In genomic region chr19:44931454-44931759, GRCm38 (mm10) we compare ENCODE assay signal across 8 mouse cellular contexts. TPM values are rescaled to one million over a fixed set of nuclear protein-coding genes. Genes with fewer than 3 reads are reported as not detected.
DNase-seq lines count a peak whose midpoint lies in the region; ATAC-seq and TF ChIP-seq lines count a peak whose summit lies in the region.

No protein-coding gene starts in this region.

- ATAC-seq in forebrain, embryonic 12.5 days (ENCODE audit: low FRiP score), result peak; percentile 94
- ATAC-seq in liver, embryonic 15.5 days (ENCODE audit: insufficient read depth), result peak; percentile 90
- ATAC-seq in neural tube, embryonic 11.5 days (ENCODE audit: insufficient read depth, low FRiP score, low TSS enrichment), result peak; percentile 92
- ATAC-seq in stomach, postnatal 0 days (ENCODE audit: low FRiP score, low TSS enrichment), result peak; percentile 84

- H3K9ac ChIP-seq in forebrain, embryonic 12.5 days, result peak overlapping the region; percentile 92
- peak overlapping the region; percentile 74 for H3K9ac ChIP-seq in liver, embryonic 15.5 days
- H3K9ac ChIP-seq in neural tube, embryonic 11.5 days (ENCODE audit: low read length), result peak overlapping the region; percentile 77
- peak overlapping the region; percentile 80 for H3K9ac ChIP-seq in stomach, postnatal 0 days (ENCODE audit: low read length)

- H3K27me3 ChIP-seq in E14TG2a.4 (ENCODE audit: insufficient read depth, low read length), result no peaks in the 10 kb centered on the region
- H3K27me3 ChIP-seq in forebrain, embryonic 12.5 days, result peaks cover 4% of the 10 kb centered on the region; the same call in 1 of the 2 replicates
- peaks cover 3% of the 10 kb centered on the region; the same call in 1 of the 2 replicates for H3K27me3 ChIP-seq in liver, embryonic 15.5 days
- no peaks in the 10 kb centered on the region for H3K27me3 ChIP-seq in neural tube, embryonic 11.5 days (ENCODE audit: control insufficient read depth, insufficient read depth, low read length)
- H3K27me3 ChIP-seq in stomach, postnatal 0 days (ENCODE audit: control insufficient read depth, insufficient read depth, low read length), result no peaks in the 10 kb centered on the region

- peak overlapping the region; percentile 60 for H3K4me2 ChIP-seq in forebrain, embryonic 12.5 days
- peak overlapping the region; percentile 95 for H3K4me2 ChIP-seq in liver, embryonic 15.5 days
- H3K4me2 ChIP-seq in neural tube, embryonic 11.5 days (ENCODE audit: low read depth), result peak overlapping the region; percentile 81
- H3K4me2 ChIP-seq in stomach, postnatal 0 days (replicated peaks; ENCODE audit: low read depth), result peak overlapping the region; percentile 66

- intact Hi-C loops in heart, postnatal 10 days (cut with DNase I), result loop anchor here (2.0 kb wide), 1 partner anchor 25 kb away; no protein-coding TSS in a partner anchor

- peak overlapping the region; percentile 100 for H3K4me3 ChIP-seq in E14TG2a.4 (replicated peaks; ENCODE audit: low read length)
- peak overlapping the region; percentile 97 for H3K4me3 ChIP-seq in forebrain, embryonic 12.5 days (replicated peaks)
- peak overlapping the region; percentile 79 for H3K4me3 ChIP-seq in liver, embryonic 15.5 days (replicated peaks)
- H3K4me3 ChIP-seq in neural tube, embryonic 11.5 days (ENCODE audit: low read depth, low read length), result peak overlapping the region; percentile 96
- peak overlapping the region; percentile 95 for H3K4me3 ChIP-seq in stomach, postnatal 0 days (ENCODE audit: low read depth, low read length)

- no peaks in the 10 kb centered on the region for H3K9me3 ChIP-seq in E14TG2a.4 (ENCODE audit: low read length)
- no peaks in the 10 kb centered on the region for H3K9me3 ChIP-seq in forebrain, embryonic 12.5 days
- H3K9me3 ChIP-seq in liver, embryonic 15.5 days (replicated peaks), result no peaks in the 10 kb centered on the region
- H3K9me3 ChIP-seq in neural tube, embryonic 11.5 days (ENCODE audit: control insufficient read depth, low read length), result no peaks in the 10 kb centered on the region
- H3K9me3 ChIP-seq in stomach, postnatal 0 days (ENCODE audit: control insufficient read depth, low read length), result no peaks in the 10 kb centered on the region

- no peak for TF ChIP-seq EP300 in stomach, postnatal 0 days (optimal IDR thresholded peaks at IDR 0.05)

- peaks cover 37% of the 10 kb centered on the region for H3K36me3 ChIP-seq in E14TG2a.4 (ENCODE audit: insufficient read depth, low read length)
- peaks cover 17% of the 10 kb centered on the region for H3K36me3 ChIP-seq in forebrain, embryonic 12.5 days (replicated peaks)
- H3K36me3 ChIP-seq in liver, embryonic 15.5 days (replicated peaks), result peaks cover 22% of the 10 kb centered on the region
- H3K36me3 ChIP-seq in neural tube, embryonic 11.5 days (ENCODE audit: control insufficient read depth, insufficient read depth, low read length), result peaks cover 8% of the 10 kb centered on the region
- H3K36me3 ChIP-seq in stomach, postnatal 0 days (ENCODE audit: control insufficient read depth, insufficient read depth, low read length), result 0 out of 2 replicates have a peak, but pooled peaks cover under 1% of the 10 kb centered on the region

- under 1% methylated on average over 18 of the region's 18 CpGs for WGBS in forebrain, embryonic 12.5 days
- under 1% methylated on average over 18 of the region's 18 CpGs for WGBS in liver, embryonic 15.5 days (ENCODE audit: insufficient replicate concordance)
- WGBS in neural tube, embryonic 11.5 days, result 0% methylated on average over 18 of the region's 18 CpGs
- WGBS in stomach, postnatal 0 days, result under 1% methylated on average over 18 of the region's 18 CpGs

- no peak for TF ChIP-seq CTCF in E14TG2a.4 (conservative IDR thresholded peaks at IDR 0.05; ENCODE audit: low read length)
- TF ChIP-seq CTCF in stomach, postnatal 0 days (IDR thresholded peaks at IDR 0.05; ENCODE audit: low read depth), result no peak

- H3K4me1 ChIP-seq in E14TG2a.4 (replicated peaks; ENCODE audit: low read depth, low read length), result peaks cover 29% of the 10 kb centered on the region
- peaks cover 29% of the 10 kb centered on the region for H3K4me1 ChIP-seq in forebrain, embryonic 12.5 days
- H3K4me1 ChIP-seq in liver, embryonic 15.5 days (replicated peaks), result peaks cover 33% of the 10 kb centered on the region
- peaks cover 15% of the 10 kb centered on the region for H3K4me1 ChIP-seq in neural tube, embryonic 11.5 days (ENCODE audit: control insufficient read depth, insufficient read depth, low read length)
- H3K4me1 ChIP-seq in stomach, postnatal 0 days (replicated peaks; ENCODE audit: control insufficient read depth, insufficient read depth), result peaks cover 2% of the 10 kb centered on the region; the same call in 1 of the 2 replicates

- H3K27ac ChIP-seq in forebrain, embryonic 12.5 days, result peak overlapping the region; percentile 78
- H3K27ac ChIP-seq in liver, embryonic 15.5 days (replicated peaks), result peak overlapping the region; percentile 79
- peak overlapping the region; percentile 67; the same call in 1 of the 2 replicates for H3K27ac ChIP-seq in neural tube, embryonic 11.5 days (ENCODE audit: low read depth, low read length)
- peak overlapping the region; percentile 82 for H3K27ac ChIP-seq in stomach, postnatal 0 days (replicated peaks)

- DNase-seq in c-Kit-positive CD71-positive TER-119-negative erythroid progenitor cells, embryonic 14.5 days (ENCODE audit: low read depth), result peak; percentile 92
- peak; percentile 90 to 93 for DNase-seq in heart, postnatal 10 days
- peak; percentile 91 to 95 for DNase-seq in kidney, postnatal 4 days
- DNase-seq in neural tube, embryonic 11.5 days (ENCODE audit: low spot score), result peak; percentile 95
- DNase-seq in stomach, postnatal 0 days (ENCODE audit: low spot score), result peak; percentile 92

RNA-seq across cellular contexts. Expression of gene Slf2, which starts 0.5 kb away (rescaled TPM):
- polyA plus RNA-seq in forebrain, embryonic 12.5 days (2016; fragmentation: Nextera tagmentation; extraction: Ambion mirVana), result 48.7 and 53.3 TPM in 2 replicates
- 10 to 100 TPM; 27.5 to 37.0 TPM for total RNA-seq in heart, postnatal 10 days (2021)
- polyA plus RNA-seq in liver, embryonic 15.5 days (2015; fragmentation: Nextera tagmentation; extraction: Ambion mirVana), result 10.9 and 11.2 TPM in 2 replicates
- polyA plus RNA-seq in neural tube, embryonic 11.5 days (2014; fragmentation: Nextera tagmentation; extraction: Ambion mirVana), result 46.4 and 53.6 TPM in 2 replicates
- polyA plus RNA-seq in stomach, postnatal 0 days (2015; fragmentation: Nextera tagmentation; extraction: Ambion mirVana), result 9.3 and 9.8 TPM in 2 replicates

RNA-seq across cellular contexts. Expression of gene Sema4g, which starts 57.5 kb away (rescaled TPM):
- 7.0 and 7.5 TPM in 2 replicates for polyA plus RNA-seq in forebrain, embryonic 12.5 days (2016; fragmentation: Nextera tagmentation; extraction: Ambion mirVana)
- total RNA-seq in heart, postnatal 10 days (2021), result 1 to 10 TPM; 1.1 TPM
- polyA plus RNA-seq in liver, embryonic 15.5 days (2015; fragmentation: Nextera tagmentation; extraction: Ambion mirVana), result 4.4 and 5.6 TPM in 2 replicates
- 6.6 and 6.7 TPM in 2 replicates for polyA plus RNA-seq in neural tube, embryonic 11.5 days (2014; fragmentation: Nextera tagmentation; extraction: Ambion mirVana)
- polyA plus RNA-seq in stomach, postnatal 0 days (2015; fragmentation: Nextera tagmentation; extraction: Ambion mirVana), result 1.4 and 1.8 TPM in 2 replicates

Comparison
In these comparisons a context has a peak if more than half of its experiments do, and no peak if none do; other contexts are left out.
1. Peak in every context shown above with its lines: DNase-seq, ATAC-seq, H3K4me3 ChIP-seq and H3K27ac ChIP-seq.